12 mouse cellular contexts compared by ENCODE assay signal in genomic region chr10:4732328-4732727, GRCm38 (mm10).
"Had no signal": no experiment of that assay in that cellular context is flagged by ENCODE, and none has a peak within 500 bp of the region (broad histone marks: within the 10 kb centered on the region; RNA-seq: fewer than 3 reads in every experiment).

No protein-coding gene starts in this region.

- H3K4me3 ChIP-seq: left cerebral cortex, adult 2 months; liver, embryonic 15.5 days; midbrain, embryonic 13.5 days; neural tube, embryonic 15.5 days had no signal

- H3K27ac ChIP-seq: left cerebral cortex, adult 2 months; liver, embryonic 15.5 days; midbrain, embryonic 13.5 days; neural tube, embryonic 15.5 days had no signal

- H3K4me1 ChIP-seq: liver, embryonic 15.5 days; midbrain, embryonic 13.5 days; neural tube, embryonic 15.5 days had no signal

- H3K36me3 ChIP-seq: liver, embryonic 15.5 days; midbrain, embryonic 13.5 days; neural tube, embryonic 15.5 days had no signal

- H3K27me3 ChIP-seq: liver, embryonic 15.5 days; midbrain, embryonic 13.5 days; neural tube, embryonic 15.5 days had no signal

- H3K4me2 ChIP-seq: liver, embryonic 15.5 days; midbrain, embryonic 13.5 days; neural tube, embryonic 15.5 days had no signal

- H3K9me3 ChIP-seq: liver, embryonic 15.5 days; midbrain, embryonic 13.5 days; neural tube, embryonic 15.5 days had no signal

- H3K9ac ChIP-seq: liver, embryonic 15.5 days; midbrain, embryonic 13.5 days; neural tube, embryonic 15.5 days had no signal

- ATAC-seq: lung, postnatal 0 days; midbrain, embryonic 13.5 days had no signal

- DNase-seq: kidney, postnatal 25 days; liver; lung, adult 2 months; lung, postnatal 36 days; right cerebral cortex, adult 18-20 months; right cerebral cortex, postnatal 25 days; thymus, postnatal 4 days had no signal
